Mouse (Mus musculus) testis, postnatal 10 days (tissue): Measurements from ENCODE around the gene Txlna.

ENCODE experiments used
- DNase-seq: peaks from one replicate; pipeline ENCODE4 v3.0.0; 2021; ENCODE audit warnings: low spot score

Gene Txlna

DNA sequence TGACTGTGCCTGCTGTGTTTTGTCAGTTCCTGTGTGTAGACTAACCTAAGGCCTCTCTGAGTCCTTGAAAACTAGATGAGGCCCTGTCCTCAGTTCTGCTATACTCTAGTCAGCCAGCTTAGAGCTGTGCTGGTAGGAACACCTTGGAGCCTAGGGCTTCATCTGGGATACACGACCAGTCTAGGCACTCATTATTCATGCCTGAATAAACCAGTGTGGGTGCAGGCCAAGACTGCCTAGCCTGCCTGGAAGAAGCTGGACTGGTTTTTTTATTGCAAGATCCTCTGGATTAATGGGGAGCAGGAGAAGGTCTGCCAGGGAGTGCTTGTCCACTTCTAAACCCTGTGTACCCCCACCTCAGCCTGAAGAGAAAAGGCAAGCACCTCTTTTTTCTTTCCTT, 53.9 kb downstream of the Txlna start:
- no peak for DNase-seq

DNA sequence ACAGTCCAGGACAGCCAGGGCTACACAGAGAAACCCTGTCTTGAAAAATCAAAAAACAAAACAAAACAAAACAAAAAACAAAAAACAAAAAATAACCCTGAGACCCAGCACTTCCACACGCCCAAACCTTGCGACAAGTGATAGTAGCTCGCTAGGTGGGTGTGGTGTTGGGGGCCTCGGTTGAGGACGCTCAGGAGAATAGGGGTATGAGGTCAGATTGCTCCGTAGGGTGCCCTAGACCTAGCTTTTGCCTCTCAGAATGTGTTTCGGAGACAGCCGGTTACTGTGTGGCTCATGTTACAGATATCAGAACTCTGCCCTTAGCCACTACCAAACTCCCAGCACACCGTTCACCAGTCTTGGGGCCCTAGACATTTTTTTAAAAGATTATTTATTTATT, 55.1 kb downstream of the Txlna start:
- no peak for DNase-seq

DNA sequence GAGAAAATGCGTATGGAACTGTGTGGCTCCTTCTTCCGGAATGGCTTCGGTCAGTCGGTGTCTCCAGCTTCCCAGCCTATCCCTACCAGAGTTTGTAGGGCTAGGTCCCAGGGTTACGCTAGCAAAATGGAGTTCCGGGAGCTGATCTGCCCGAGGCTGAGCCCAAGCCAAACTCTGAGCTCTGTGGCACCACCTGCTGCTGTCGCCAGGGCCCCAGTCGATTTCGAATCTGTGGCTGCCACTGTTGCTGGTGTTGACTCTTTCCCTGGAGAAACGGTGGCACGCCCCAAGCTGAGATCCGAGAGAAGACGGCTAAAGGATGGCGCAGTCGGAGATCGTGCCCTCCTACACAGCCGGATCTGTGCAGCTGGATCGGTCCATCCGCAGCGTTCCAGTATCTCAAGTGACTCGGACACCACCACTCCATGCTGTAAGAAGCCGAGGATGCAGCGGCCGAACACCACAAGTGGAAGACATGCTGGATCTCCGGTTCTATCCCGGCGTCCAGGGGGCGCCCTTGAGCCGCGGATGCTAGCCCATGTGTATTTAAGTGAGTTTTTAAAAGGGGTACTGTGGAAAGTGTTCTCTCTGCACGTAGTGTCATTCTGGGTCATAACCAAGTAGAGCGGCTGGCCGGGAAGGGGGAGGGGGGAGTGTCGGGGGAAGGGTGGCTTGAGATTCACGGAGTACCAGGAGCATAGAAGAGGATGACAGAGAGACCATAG, 55.8 kb downstream of the Txlna start:
- DNase-seq, result peak; percentile 92

DNA sequence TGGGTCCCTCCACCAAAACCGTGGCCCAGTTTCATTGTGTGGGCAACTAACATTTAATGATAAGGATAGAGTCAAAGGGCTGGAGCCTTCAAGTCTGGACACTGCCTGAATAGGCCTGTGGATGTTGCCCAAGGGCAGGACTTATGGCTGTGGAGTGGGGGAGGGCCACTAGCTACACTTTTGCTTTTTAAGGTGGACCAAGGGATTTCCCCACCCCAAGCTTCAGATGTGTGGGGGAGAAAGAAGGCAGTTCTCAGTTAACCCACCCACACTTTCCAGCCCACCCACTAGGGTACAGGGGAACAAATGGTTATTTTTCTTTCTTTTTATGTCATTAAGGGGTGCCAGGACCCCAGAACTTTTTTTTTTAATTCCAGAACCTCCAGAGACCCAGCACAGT, 56.5 kb downstream of the Txlna start:
- DNase-seq, result no peak

DNA sequence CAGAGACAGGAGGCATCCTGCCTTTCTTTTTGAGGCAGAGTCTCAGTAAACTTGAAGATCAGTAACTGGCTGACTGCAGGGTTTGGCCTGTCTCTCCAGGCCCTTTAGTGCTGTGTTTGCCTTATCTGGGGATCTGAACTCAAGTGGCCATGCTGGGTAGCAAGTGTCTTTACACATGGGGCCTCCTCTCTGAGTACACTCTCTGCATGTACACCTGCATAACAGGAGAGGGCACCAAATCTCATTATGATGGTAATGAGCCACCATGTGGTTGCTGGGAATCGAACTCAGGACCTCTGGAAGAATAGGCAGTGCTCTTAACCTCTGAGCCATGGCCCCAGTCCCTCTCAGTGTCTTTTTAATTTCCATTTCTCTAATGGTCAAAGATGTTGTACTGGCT, 58.6 kb downstream of the Txlna start:
- DNase-seq, result no peak

DNA sequence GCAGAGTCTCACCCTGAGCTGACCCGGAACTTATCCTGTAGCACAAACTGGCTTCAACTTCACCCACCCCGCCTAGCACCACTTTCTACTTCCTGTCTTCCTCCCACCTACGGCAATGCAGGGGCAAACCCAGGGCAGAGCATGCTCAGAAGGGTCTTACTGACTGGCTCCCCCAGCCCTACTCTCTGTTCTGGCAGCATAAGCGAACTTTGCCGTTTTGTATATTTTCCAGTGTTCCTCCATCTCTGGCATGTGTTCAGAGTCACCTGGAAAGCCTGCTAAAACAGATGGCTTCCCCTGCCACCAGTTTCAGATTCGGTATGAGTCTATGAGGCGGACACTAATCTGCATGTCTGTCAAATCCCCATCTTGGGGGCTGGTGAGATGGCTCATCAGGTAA, 60.5 kb downstream of the Txlna start:
- no peak for DNase-seq

DNA sequence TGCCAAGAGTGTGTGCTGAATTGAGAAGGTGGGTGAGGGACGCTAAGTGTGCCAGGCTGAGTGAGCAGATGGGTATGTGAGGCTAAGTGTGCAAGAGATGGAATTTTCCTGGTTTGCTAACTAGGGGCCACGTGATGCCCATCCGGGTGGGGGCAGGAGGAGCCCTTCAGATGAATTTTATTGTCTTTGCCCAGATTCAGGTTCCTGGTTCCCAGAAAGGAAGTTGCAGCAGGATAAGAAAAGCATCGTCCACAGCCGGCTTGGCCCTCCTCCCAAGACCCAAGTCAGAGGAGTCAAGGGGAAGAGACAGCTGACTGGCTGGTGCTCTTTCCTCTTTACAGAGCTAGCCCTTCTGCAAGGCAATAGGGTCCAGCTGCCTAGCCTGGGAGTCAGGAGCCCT, 62.4 kb downstream of the Txlna start, which contains the start of gene Fam167b:
Gene Fam167b, minus strand, starts transcription at position 84 of the 400 bp plus-strand sequence.
- DNase-seq, result no peak

DNA sequence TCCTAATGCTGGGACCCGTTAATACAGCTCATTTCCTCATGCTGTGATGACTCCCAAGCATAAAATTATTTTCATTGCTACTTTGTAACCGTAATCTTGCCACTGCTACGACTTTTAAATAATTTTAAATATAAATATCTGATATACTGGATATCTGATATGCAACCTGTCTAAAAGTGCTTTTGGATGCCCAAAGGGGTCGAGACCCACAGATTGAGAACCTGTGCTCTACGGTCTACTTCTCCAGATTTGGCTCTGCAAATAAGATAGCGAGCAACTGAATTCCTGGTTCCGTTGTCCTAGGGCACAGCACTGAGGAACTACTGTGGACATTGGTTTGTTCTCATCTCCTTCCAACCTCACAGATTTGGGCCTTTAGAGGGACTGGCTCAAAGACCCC, 63.2 kb downstream of the Txlna start:
- no peak for DNase-seq

DNA sequence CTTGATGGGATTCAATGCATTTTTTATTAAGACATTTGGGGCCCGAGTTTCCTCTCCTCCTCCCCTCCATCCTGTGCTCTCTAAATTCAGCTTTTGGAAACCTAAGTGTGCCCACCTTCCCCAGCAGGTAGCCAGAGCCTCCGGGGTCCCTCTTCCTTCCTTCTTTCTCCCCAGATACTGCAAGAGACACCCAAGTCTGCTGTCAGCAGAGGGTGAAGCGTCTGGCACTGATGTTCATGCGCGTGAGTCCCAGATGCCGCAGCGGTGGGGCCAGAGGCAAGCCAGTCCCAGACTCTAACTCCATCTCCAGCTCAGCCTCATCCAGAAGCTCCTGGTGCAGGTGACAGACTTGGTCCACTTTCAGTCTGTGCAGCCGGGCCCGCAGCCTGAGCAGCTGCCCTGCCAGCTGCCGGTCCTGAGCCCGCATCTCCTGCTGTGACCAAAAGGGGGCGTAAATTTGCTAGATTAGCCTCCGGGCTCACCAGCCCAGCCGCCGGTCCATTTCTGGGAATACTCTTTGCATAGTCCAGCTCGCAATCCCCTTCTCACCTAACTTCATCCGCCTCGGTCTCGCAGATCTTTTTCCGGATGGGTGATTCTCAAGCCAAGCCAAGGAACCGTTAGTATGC, 63.9 kb downstream of the Txlna start:
- DNase-seq, result peak; percentile 74
